Mouse (Mus musculus) CD8-positive naive resting alpha-beta T cell, adult 57 days (primary cell): ENCODE measurements around the gene Zfyve28. TPM values are rescaled to one million over a fixed set of nuclear protein-coding genes. Genes with fewer than 3 reads are reported as not detected.

Experiments used
- total RNA-seq: library from RNA; stranded (reverse); gene quantifications from one replicate; pipeline ENCODE4 v1.2.4, GENCODE M21; 2023

Zfyve28 gene
- total RNA-seq = 2.3 TPM

GRCm38 (mm10) chr5:34288154-34288716 lies at the start of gene Zfyve28, which contains the start of gene Cfap99:
Gene Zfyve28 (minus strand): TSS chr5:34288449.
Gene Cfap99 (plus strand): TSS chr5:34288600.

DNA sequence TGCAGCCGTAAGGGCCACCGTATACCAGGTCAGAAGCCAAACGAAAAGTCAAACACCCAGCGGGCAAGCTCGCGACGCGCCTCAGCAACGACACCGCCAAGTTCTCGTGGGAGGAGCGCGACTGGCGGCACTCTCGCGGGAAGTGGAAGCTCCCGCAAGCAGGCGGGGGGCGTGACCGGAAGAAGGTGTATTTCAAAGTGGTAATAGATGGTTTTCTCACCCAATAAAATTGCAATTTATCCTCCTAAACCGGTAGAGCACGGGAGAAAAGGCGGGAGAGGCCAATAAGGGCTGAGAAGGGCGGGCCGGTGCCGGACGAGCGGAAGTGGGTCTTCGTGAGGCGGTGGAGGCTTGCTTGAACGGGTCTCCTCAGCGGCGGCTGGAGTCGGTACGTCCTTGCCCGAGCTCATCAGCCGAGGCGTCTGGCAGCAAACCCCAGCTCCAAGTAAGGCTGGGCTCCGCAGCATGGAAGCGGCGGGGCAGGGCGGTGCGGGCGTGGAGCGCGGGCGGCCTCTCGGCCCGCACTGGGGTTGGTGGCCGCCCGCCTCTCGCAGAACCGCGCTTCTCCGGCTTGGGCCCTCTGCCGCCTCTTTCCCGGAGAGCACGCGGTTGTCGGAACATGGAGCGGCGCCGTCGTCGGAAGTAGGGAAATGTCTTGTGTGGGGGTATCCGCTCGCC lies 48.0 kb upstream of the Zfyve28 start, which contains the start of gene Rnf4:
Gene Rnf4 (plus strand): TSS at position 193 of the 678 bp plus-strand sequence.

GRCm38 (mm10) chr5:34187601-34188316 lies 100.5 kb downstream of the Zfyve28 start, which contains the start of gene Mxd4:
Gene Mxd4 (minus strand): TSS chr5:34187720.

GRCm38 (mm10) chr5:34168950-34169891 lies 119.0 kb downstream of the Zfyve28 start, which contains the start of the genes Poln and Haus3:
Gene Poln (minus strand): TSS chr5:34169448.
Gene Haus3 (minus strand): TSS chr5:34169527.

Other genes with a start within 250 kb of the Zfyve28 start
- gene Poln, start 119.0 kb downstream of the Zfyve28 start, total RNA-seq = 0.73 TPM
- gene Haus3, start 118.9 kb downstream of the Zfyve28 start, total RNA-seq = 38.3 TPM
- 76.6 TPM for gene Mxd4, start 100.7 kb downstream of the Zfyve28 start, total RNA-seq
- not detected for gene Cfap99, start 151 bp upstream of the Zfyve28 start, total RNA-seq
- 212 TPM for gene Rnf4, start 47.8 kb upstream of the Zfyve28 start, total RNA-seq
- gene Fam193a, start 81.5 kb upstream of the Zfyve28 start, total RNA-seq = 82.1 TPM
- gene Tnip2, start 225.5 kb upstream of the Zfyve28 start, total RNA-seq = 14.9 TPM
- gene Sh3bp2, start 237.4 kb upstream of the Zfyve28 start, total RNA-seq = 10.8 TPM